Comparison of ENCODE assay signal across 8 mouse cellular contexts in genomic region chr11:63914388-63914787, GRCm38 (mm10). TPM values are rescaled to one million over a fixed set of nuclear protein-coding genes. Genes with fewer than 3 reads are reported as not detected.
DNase-seq lines count a peak whose midpoint lies in the region; ATAC-seq and TF ChIP-seq lines count a peak whose summit lies in the region.

No protein-coding gene starts in this region.

- peak; percentile 50 to 61 for DNase-seq in left cerebral cortex, adult 18-20 months (ENCODE audit: low spot score in 2 of 2)
- DNase-seq in left cerebral cortex, adult 11 months (ENCODE audit: low spot score), result no peak
- peak; percentile 75 to 79 for DNase-seq in heart, adult 2 months
- peak; percentile 89 for DNase-seq in kidney, adult 11 months
- peak; percentile 91 for DNase-seq in liver, adult 2 months (ENCODE audit: extremely low read depth, low read depth, low spot score)
- DNase-seq in splenic B cell, adult 2 months (ENCODE audit: low read depth, low spot score), result peak; percentile 66

- 2% methylated on average over 20 of the region's 20 CpGs for WGBS in embryonic facial prominence, embryonic 12.5 days
- WGBS in heart, adult 2 months, result 4% methylated on average over 20 of the region's 20 CpGs
- 3% methylated on average over 20 of the region's 20 CpGs for WGBS in liver, adult 2 months
- WGBS in midbrain, embryonic 16.5 days, result under 1% methylated on average over 20 of the region's 20 CpGs

- TF ChIP-seq POLR2A in heart, adult 2 months (IDR thresholded peaks at IDR 0.05; ENCODE audit: insufficient read depth, low read depth, low read length), result no peak
- no peak for TF ChIP-seq POLR2A in liver, adult 2 months (IDR thresholded peaks at IDR 0.05; ENCODE audit: extremely low read depth, insufficient read depth, low read length)

- peaks cover 32% of the 10 kb centered on the region for H3K4me1 ChIP-seq in embryonic facial prominence, embryonic 12.5 days
- H3K4me1 ChIP-seq in heart, adult 2 months (ENCODE audit: control insufficient read depth, insufficient read depth, low read length), result no peaks in the 10 kb centered on the region
- H3K4me1 ChIP-seq in liver, adult 2 months (ENCODE audit: control insufficient read depth, insufficient read depth, low read length), result peaks cover 50% of the 10 kb centered on the region
- peaks cover 12% of the 10 kb centered on the region for H3K4me1 ChIP-seq in midbrain, embryonic 16.5 days (ENCODE audit: control insufficient read depth, insufficient read depth, low read length)

- peak overlapping the region; percentile 51 for H3K4me2 ChIP-seq in embryonic facial prominence, embryonic 12.5 days (replicated peaks)
- peak overlapping the region; percentile 89 for H3K4me2 ChIP-seq in midbrain, embryonic 16.5 days (ENCODE audit: low read length)

- no peaks in the 10 kb centered on the region for H3K9me3 ChIP-seq in embryonic facial prominence, embryonic 12.5 days
- H3K9me3 ChIP-seq in midbrain, embryonic 16.5 days (replicated peaks; ENCODE audit: control insufficient read depth, low read length, poor library complexity, severe bottlenecking), result no peaks in the 10 kb centered on the region

- TF ChIP-seq EP300 in heart, adult 2 months (IDR thresholded peaks at IDR 0.05; ENCODE audit: insufficient read depth, low read depth, low read length), result no peak

- H3K27me3 ChIP-seq in embryonic facial prominence, embryonic 12.5 days, result peaks cover 9% of the 10 kb centered on the region
- 0 out of 2 replicates have a peak, but pooled peaks cover 3% of the 10 kb centered on the region for H3K27me3 ChIP-seq in heart, adult 2 months (ENCODE audit: control insufficient read depth, insufficient read depth, low read length)
- H3K27me3 ChIP-seq in liver, adult 2 months (ENCODE audit: control insufficient read depth, insufficient read depth, low read length), result no peaks in the 10 kb centered on the region
- H3K27me3 ChIP-seq in midbrain, embryonic 16.5 days (ENCODE audit: control insufficient read depth, insufficient read depth, low read depth, low read length), result peaks cover 8% of the 10 kb centered on the region
- H3K27me3 ChIP-seq in splenic B cell, adult 2 months (ENCODE audit: control insufficient read depth, insufficient read depth, low read length, poor library complexity, severe bottlenecking), result no peaks in the 10 kb centered on the region

- TF ChIP-seq CTCF in heart, adult 2 months (IDR thresholded peaks at IDR 0.05), result no peak
- no peak for TF ChIP-seq CTCF in liver, adult 2 months (IDR thresholded peaks at IDR 0.05; ENCODE audit: low read depth, low read length)

- H3K79me2 ChIP-seq in heart, adult 2 months (replicated peaks; ENCODE audit: control insufficient read depth, insufficient read depth, low read length), result no peaks in the 10 kb centered on the region
- H3K79me2 ChIP-seq in liver, adult 2 months (ENCODE audit: control insufficient read depth, insufficient read depth, low read length), result peaks cover 47% of the 10 kb centered on the region

- no peak overlapping the region for H3K27ac ChIP-seq in embryonic facial prominence, embryonic 12.5 days
- H3K27ac ChIP-seq in heart, adult 2 months, result no peak overlapping the region
- H3K27ac ChIP-seq in liver, adult 2 months (replicated peaks; ENCODE audit: insufficient read depth, low read depth, low read length), result peak overlapping the region; percentile 63
- H3K27ac ChIP-seq in midbrain, embryonic 16.5 days (ENCODE audit: low read length), result 0 out of 2 replicates have a peak overlapping the region, but pooled peaks have one; percentile 42

- peak; percentile 81; the same call in 1 of the 2 replicates for ATAC-seq in embryonic facial prominence, embryonic 12.5 days (ENCODE audit: insufficient number of reproducible peaks, insufficient read depth, low FRiP score, low TSS enrichment)
- peak; percentile 96 for ATAC-seq in midbrain, embryonic 16.5 days

- H3K36me3 ChIP-seq in embryonic facial prominence, embryonic 12.5 days, result no peaks in the 10 kb centered on the region
- H3K36me3 ChIP-seq in heart, adult 2 months (ENCODE audit: control insufficient read depth, insufficient read depth, low read length), result no peaks in the 10 kb centered on the region
- H3K36me3 ChIP-seq in liver, adult 2 months (ENCODE audit: control insufficient read depth, insufficient read depth, low read length), result no peaks in the 10 kb centered on the region
- H3K36me3 ChIP-seq in midbrain, embryonic 16.5 days (ENCODE audit: control insufficient read depth, insufficient read depth, low read length), result no peaks in the 10 kb centered on the region
- H3K36me3 ChIP-seq in splenic B cell, adult 2 months (ENCODE audit: control insufficient read depth, insufficient read depth, low read length, poor library complexity, severe bottlenecking), result no peaks in the 10 kb centered on the region

- intact Hi-C loops in heart, adult 2 months (cut with DNase I), result no loop called here

- H3K9ac ChIP-seq in embryonic facial prominence, embryonic 12.5 days, result peak overlapping the region; percentile 6; the same call in 1 of the 2 replicates
- H3K9ac ChIP-seq in heart, adult 2 months (ENCODE audit: low read depth, low read length), result no peak overlapping the region
- peak overlapping the region; percentile 28 for H3K9ac ChIP-seq in liver, adult 2 months (ENCODE audit: low read depth, low read length)
- peak overlapping the region; percentile 59 for H3K9ac ChIP-seq in midbrain, embryonic 16.5 days (ENCODE audit: low read depth, low read length)

- peak overlapping the region; percentile 26 for H3K4me3 ChIP-seq in embryonic facial prominence, embryonic 12.5 days
- peak overlapping the region; percentile 43 for H3K4me3 ChIP-seq in heart, adult 2 months
- peak overlapping the region; percentile 44; the same call in 1 of the 2 replicates for H3K4me3 ChIP-seq in liver, adult 2 months (ENCODE audit: insufficient read depth, low read depth, low read length)
- peak overlapping the region; percentile 47 for H3K4me3 ChIP-seq in midbrain, embryonic 16.5 days (ENCODE audit: low read depth, low read length)

RNA-seq across cellular contexts. Expression of gene Hs3st3b1, which starts 7.7 kb away (rescaled TPM):
- 1 to 10 TPM; 1.9 TPM for total RNA-seq in left cerebral cortex, adult 18-20 months (2021)
- 21.5 and 22.9 TPM in 2 replicates for polyA plus RNA-seq in embryonic facial prominence, embryonic 12.5 days (2016; fragmentation: Nextera tagmentation; extraction: Ambion mirVana)
- under 1 TPM; 0.77 to 0.94 TPM for total RNA-seq in heart, adult 2 months (2021)
- 1.4 and 1.5 TPM in 2 replicates for polyA plus RNA-seq in heart, adult 2 months (2012; rRNA removed)
- 38.5 and 45.6 TPM in 2 replicates for total RNA-seq in liver, adult 2 months (2014; rRNA removed)
- 57.5 and 57.7 TPM in 2 replicates for polyA plus RNA-seq in liver, adult 2 months (2012; rRNA removed)
- polyA plus RNA-seq in midbrain, embryonic 16.5 days (2015; fragmentation: Nextera tagmentation; extraction: Ambion mirVana), result 9.4 and 15.4 TPM in 2 replicates

Comparison
In these comparisons a context has a peak if more than half of its experiments do, and no peak if none do; other contexts are left out.
1. H3K27ac ChIP-seq: peak in liver, adult 2 months (single experiment) and midbrain, embryonic 16.5 days (single experiment); none in embryonic facial prominence, embryonic 12.5 days (single experiment) and heart, adult 2 months (single experiment).
2. Peak in every context shown above with its lines, with median percentiles within 50 percentile points of each other: H3K4me3 ChIP-seq.